In the genomic region with DNA sequence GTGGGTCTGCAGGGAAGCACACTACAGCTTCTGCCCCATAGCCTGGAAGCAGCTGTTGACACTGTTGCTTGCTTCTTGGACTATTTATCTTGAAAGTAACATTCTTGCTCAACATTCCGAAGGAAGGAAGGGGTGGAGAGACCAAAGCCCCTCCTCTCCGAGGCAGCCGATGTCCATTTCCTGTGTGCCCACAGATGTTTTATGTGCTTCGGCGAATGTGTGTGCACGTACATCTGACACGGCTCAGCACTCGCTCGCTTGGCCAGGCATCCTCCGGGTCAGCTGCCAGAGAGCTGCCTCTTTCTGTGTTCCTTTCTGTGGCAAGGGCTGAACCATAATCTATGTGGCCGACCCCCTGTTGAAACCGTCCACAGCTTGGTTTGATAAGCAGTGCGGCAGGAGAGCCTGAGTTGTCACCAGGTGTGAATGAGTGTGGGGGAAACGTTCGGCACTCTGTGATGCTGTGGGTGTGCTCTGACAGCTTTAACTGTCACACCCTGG, we compare ENCODE assay signal across 9 mouse cellular contexts. TPM values are rescaled to one million over a fixed set of nuclear protein-coding genes. Genes with fewer than 3 reads are reported as not detected.
DNase-seq lines count a peak whose midpoint lies in the region; ATAC-seq and TF ChIP-seq lines count a peak whose summit lies in the region.
"Had no signal": no experiment of that assay in that cellular context is flagged by ENCODE, and none has a peak within 500 bp of the region (broad histone marks: within the 10 kb centered on the region; RNA-seq: fewer than 3 reads in every experiment).

No protein-coding gene starts in this region.

- no peak for TF ChIP-seq POLR2A in cerebellum, adult 2 months (IDR thresholded peaks at IDR 0.05; ENCODE audit: borderline replicate concordance, insufficient read depth, low read length)

- ATAC-seq in common myeloid progenitor, adult 5-6 weeks (replicated peaks; ENCODE audit: low read depth, poor library complexity, severe bottlenecking) = peak; percentile 79
- ATAC-seq in inflammation-experienced regulatory T-cells, adult 6 months = peak; percentile 14
- no peak for ATAC-seq in liver, embryonic 13.5 days (ENCODE audit: low read depth)

- no peak overlapping the region for H3K4me3 ChIP-seq in liver, embryonic 13.5 days (replicated peaks)
- no peak overlapping the region for H3K4me3 ChIP-seq in cerebellum, adult 2 months (replicated peaks; ENCODE audit: insufficient read depth, low read depth, low read length)
- H3K4me3 ChIP-seq: myocyte had no signal

- peak overlapping the region; percentile 39 for H3K4me2 ChIP-seq in liver, embryonic 13.5 days

- H3K36me3 ChIP-seq in liver, embryonic 13.5 days = no peaks in the 10 kb centered on the region

- H3K27ac ChIP-seq in liver, embryonic 13.5 days = peak overlapping the region; percentile 75
- no peak overlapping the region for H3K27ac ChIP-seq in cerebellum, adult 2 months (ENCODE audit: insufficient read depth, low read length)

- TF ChIP-seq CTCF in cerebellum, adult 2 months (IDR thresholded peaks at IDR 0.05; ENCODE audit: borderline replicate concordance, insufficient read depth, low read depth, low read length) = no peak

- no peaks in the 10 kb centered on the region for H3K9me3 ChIP-seq in liver, embryonic 13.5 days (replicated peaks)

- 5% methylated on average over 15 of the region's 15 CpGs for WGBS in liver, embryonic 13.5 days (ENCODE audit: insufficient replicate concordance)
- whole genome bisulfite sequencing in cerebellum, adult 2 months = 87% methylated on average over 15 of the region's 15 CpGs

- H3K9ac ChIP-seq in liver, embryonic 13.5 days = peak overlapping the region; percentile 6; the same call in 1 of the 2 replicates

- intact Hi-C loops in gastrocnemius, postnatal 14 days (cut with DNase I; ENCODE audit: low total_unique reads) = no loop called here

- peaks cover 76% of the 10 kb centered on the region for H3K4me1 ChIP-seq in liver, embryonic 13.5 days (replicated peaks)
- peaks cover 34% of the 10 kb centered on the region for H3K4me1 ChIP-seq in cerebellum, adult 2 months (ENCODE audit: control insufficient read depth, insufficient read depth, low read length)

- H3K27me3 ChIP-seq in liver, embryonic 13.5 days = no peaks in the 10 kb centered on the region
- H3K27me3 ChIP-seq in cerebellum, adult 2 months (ENCODE audit: control insufficient read depth, insufficient read depth, low read length) = no peaks in the 10 kb centered on the region

- peak; percentile 87 for DNase-seq in 416B (ENCODE audit: low read depth)
- no peak for DNase-seq in liver, embryonic 13.5 days
- DNase-seq in spleen, postnatal 36 days (ENCODE audit: low spot score in 2 of 2) = peak; percentile 75 to 79
- DNase-seq in urinary bladder, postnatal 4 days (ENCODE audit: low spot score in 2 of 2) = no peak
- no peak for DNase-seq in gastrocnemius, postnatal 14 days
- no peak for DNase-seq in cerebellum, adult 2 months

RNA-seq across cellular contexts. Expression of gene Fam222a, which starts 27.0 kb away (rescaled TPM):
- total RNA-seq in common myeloid progenitor, adult 5-6 weeks (2017) = 0.18 TPM in 1 of 2 replicates, not detected in the other
- polyA plus RNA-seq in inflammation-experienced regulatory T-cells, adult 6 months (2017; shearing (Covaris generic)) = not detected
- 0.58 and 0.61 TPM in 2 replicates for polyA plus RNA-seq in liver, embryonic 13.5 days (2015; fragmentation: Nextera tagmentation; extraction: Ambion mirVana)
- under 1 TPM; 0.49 to 0.96 TPM for total RNA-seq in gastrocnemius, postnatal 14 days (2021)
- polyA plus RNA-seq in cerebellum, adult 2 months (2012; rRNA removed) = 18.7 and 20.5 TPM in 2 replicates

Comparison
In these comparisons a context has a peak if more than half of its experiments do, and no peak if none do; other contexts are left out.
1. DNase-seq: peak in 416B (single experiment) and spleen, postnatal 36 days (2 of 2); none in liver, embryonic 13.5 days (single experiment), urinary bladder, postnatal 4 days (0 of 2), gastrocnemius, postnatal 14 days (single experiment) and cerebellum, adult 2 months (0 of 2).
2. RNA of gene Fam222a, which starts 27.0 kb away (polyA plus RNA-seq): 18.7 to 20.5 TPM in cerebellum, adult 2 months; 0.58 to 0.61 TPM in liver, embryonic 13.5 days and not detected in inflammation-experienced regulatory T-cells, adult 6 months; every median in the first group is over 10 times any median in the second.